Mouse (Mus musculus) liver, embryonic 14.5 days (tissue): ENCODE data around the gene Sdc4.

Experiments
- CTCF ChIP-seq: IDR thresholded peaks from 2 replicates; pipeline ENCODE4 v1.5.1; 2016; ENCODE audit warnings: antibody characterized with exemption, low read depth, control low read depth
- EP300 ChIP-seq: IDR thresholded peaks from 2 replicates; pipeline ENCODE4 v1.6.1; 2016; ENCODE audit warnings: antibody characterized with exemption, low read depth

DNA sequence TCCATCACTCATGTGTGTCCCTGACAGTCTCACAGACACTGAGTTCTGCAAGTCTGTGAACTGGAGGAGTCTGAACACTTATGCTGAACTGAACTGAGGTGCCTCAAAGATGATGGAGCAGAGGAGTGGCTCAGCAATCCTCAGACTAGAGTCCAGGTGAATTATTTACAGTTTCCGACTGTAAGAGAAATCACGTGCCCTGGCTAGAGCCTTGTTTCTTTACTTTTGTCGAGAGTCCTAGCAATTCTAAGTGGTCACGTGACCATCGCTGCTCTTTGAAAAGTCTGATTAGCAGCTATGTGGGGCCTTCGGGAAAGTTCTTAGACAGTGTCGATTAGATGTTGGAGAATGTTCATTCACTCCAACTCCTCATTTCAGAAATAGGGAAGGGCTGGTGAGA lies 14.3 kb upstream of the Sdc4 start:
- no peak for TF ChIP-seq CTCF
- TF ChIP-seq EP300 = no peak
